Mouse (Mus musculus) retina, postnatal 7 days (tissue): ENCODE measurements around the gene Dhx15.

Experiments
- DNase-seq: peaks from one replicate; pipeline ENCODE4 v3.0.0-alpha.2; 2012; ENCODE audit warnings: low read depth, low spot score

The Dhx15 gene

GRCm38 (mm10) chr5:52110808-52111663 is 79.3 kb downstream of the Dhx15 start:
- no peak for DNase-seq
